Mouse (Mus musculus): Measurements from ENCODE around the gene Dcaf15. TPM values are rescaled to one million over a fixed set of nuclear protein-coding genes. Genes with fewer than 3 reads are reported as not detected.

Gene Dcaf15
- 43.4 and 44.0 TPM in 2 replicates for polyA plus RNA-seq (2011; ENCODE audit: insufficient read depth, insufficient read length, low read depth, missing spikeins)

DNA sequence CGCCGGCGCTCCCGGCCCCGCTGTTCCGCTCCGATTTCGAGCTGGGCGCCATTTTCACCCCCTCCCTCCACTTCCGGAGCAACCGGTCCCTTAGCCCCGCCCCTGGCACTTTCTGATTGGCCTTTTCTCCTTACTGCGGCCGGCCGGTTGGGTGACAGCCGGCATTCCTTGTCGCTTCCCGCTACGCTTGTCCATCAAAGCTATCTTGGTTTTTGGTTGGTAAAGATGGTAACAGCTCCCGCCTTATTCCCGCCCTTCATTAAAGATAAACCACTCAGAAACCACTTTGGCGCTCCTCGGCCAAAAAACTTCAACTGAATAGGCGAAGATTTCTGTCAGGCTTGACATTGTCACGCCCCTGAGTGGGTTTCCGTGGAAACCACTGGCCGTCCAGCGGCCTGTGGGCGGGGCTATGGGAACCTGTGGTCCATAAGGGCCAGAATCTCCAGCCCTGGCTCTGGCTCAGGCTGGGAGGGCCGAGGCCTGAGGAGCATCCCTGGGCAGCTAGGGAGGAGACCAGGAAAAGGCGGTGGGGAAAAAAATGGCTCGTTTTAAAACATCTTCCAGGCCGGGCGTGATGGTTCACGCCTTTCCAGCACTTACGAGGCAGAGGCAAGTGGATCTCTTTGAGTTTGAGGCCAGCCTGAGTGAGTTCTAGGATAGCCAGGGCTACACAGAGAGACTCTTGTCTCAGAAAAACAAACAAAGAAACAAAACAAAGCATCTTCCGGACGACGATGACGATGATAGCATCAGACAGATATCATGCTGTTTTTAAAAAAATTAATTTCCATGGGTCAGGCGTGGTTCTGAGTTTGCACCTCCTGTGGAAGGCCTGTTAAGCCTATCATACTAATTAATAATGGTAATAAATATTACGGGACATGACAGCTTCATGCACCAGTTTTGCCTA, at the start of gene Dcaf15:
TSS of gene Dcaf15 (minus strand) at position 72 of the 913 bp plus-strand sequence.
- Histone ChIP-seq H3K36me3 (ENCODE audit: control insufficient read depth, insufficient read depth, low read length, poor library complexity, severe bottlenecking) (peaks cover 12% of the 10 kb centered on the region), H3K4me1 (ENCODE audit: control insufficient read depth, insufficient read depth, low read length) (no peaks in the 10 kb centered on the region), H3K9me3 (replicated peaks; ENCODE audit: control insufficient read depth, insufficient read depth, low read length, poor library complexity, severe bottlenecking) (no peaks in the 10 kb centered on the region), H3K27ac (ENCODE audit: insufficient read depth, low read length) (no peak within 1 kb of the TSS; the same call in 1 of the 2 replicates), H3K27me3 (ENCODE audit: control insufficient read depth, insufficient read depth, low read length, poor library complexity, severe bottlenecking) (no peaks in the 10 kb centered on the region), H3K4me3 (ENCODE audit: low read depth, low read length) (peak within 1 kb of the TSS; percentile 66), H3K9ac (ENCODE audit: low read depth, poor library complexity, severe bottlenecking) (peak within 1 kb of the TSS; percentile 93)
- TF ChIP-seq CTCF (IDR thresholded peaks at IDR 0.05; ENCODE audit: low read depth, low read length) (no peak), POLR2A (IDR thresholded peaks at IDR 0.05; ENCODE audit: insufficient read depth, low read length) (peak; percentile 77)

DNA sequence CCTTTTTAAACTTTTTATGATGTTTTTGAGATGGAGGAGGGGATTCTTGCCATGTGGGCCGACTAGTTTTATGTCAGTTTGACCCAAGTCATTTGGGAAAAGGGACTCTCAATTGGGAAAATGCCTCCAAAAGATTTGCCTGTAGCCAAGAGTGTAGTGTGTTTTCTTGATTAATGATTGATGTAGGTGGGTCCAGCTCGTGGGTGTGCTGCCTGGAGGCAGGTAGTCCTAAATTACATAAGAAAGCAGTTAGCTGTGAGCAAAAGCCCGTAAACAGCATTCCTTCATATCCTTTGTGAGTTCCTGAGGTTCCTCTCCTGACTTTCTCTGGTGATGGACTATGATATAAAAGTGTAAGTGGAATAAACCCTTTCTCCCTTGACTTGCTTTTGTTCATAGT, 44.6 kb upstream of the Dcaf15 start:
- no peaks in the 10 kb centered on the region for H3K9me3 ChIP-seq (replicated peaks; ENCODE audit: control insufficient read depth, insufficient read depth, low read length, poor library complexity, severe bottlenecking)
- peaks cover 7% of the 10 kb centered on the region for H3K4me1 ChIP-seq (ENCODE audit: control insufficient read depth, insufficient read depth, low read length)
- no peak for TF ChIP-seq POLR2A (IDR thresholded peaks at IDR 0.05; ENCODE audit: insufficient read depth, low read length)
- no peak for TF ChIP-seq CTCF (IDR thresholded peaks at IDR 0.05; ENCODE audit: low read depth, low read length)
- peak; percentile 66; the same call in 1 of the 2 replicates for TF ChIP-seq EP300 (IDR thresholded peaks at IDR 0.05; ENCODE audit: insufficient read depth, low read depth, low read length)
- H3K27ac ChIP-seq (ENCODE audit: insufficient read depth, low read length) = peak overlapping the region; percentile 80
- H3K9ac ChIP-seq (ENCODE audit: low read depth, poor library complexity, severe bottlenecking) = 0 out of 2 replicates have a peak overlapping the region, but pooled peaks have one; percentile 0
- H3K36me3 ChIP-seq (ENCODE audit: control insufficient read depth, insufficient read depth, low read length, poor library complexity, severe bottlenecking) = no peaks in the 10 kb centered on the region
- peak overlapping the region; percentile 22; the same call in 1 of the 2 replicates for H3K4me3 ChIP-seq (ENCODE audit: low read depth, low read length)
- H3K27me3 ChIP-seq (ENCODE audit: control insufficient read depth, insufficient read depth, low read length, poor library complexity, severe bottlenecking) = no peaks in the 10 kb centered on the region

DNA sequence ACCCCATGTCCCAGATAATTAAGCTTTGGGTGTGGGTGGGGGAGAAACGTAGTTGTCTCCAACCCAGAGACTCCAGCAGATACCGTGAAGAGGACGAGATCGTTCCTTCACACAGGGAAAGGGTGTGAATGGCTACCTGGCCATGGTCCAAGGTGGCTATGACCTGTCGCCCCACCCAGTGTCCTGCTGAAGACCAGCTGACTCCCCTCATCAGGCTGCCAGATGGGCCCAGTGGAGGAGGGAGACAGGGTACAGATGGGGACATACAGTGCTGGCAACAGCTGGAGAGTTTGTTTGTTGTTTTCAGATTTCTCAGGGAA, 43.9 kb upstream of the Dcaf15 start:
- H3K36me3 ChIP-seq (ENCODE audit: control insufficient read depth, insufficient read depth, low read length, poor library complexity, severe bottlenecking) = peaks cover 4% of the 10 kb centered on the region
- H3K27ac ChIP-seq (ENCODE audit: insufficient read depth, low read length) = no peak overlapping the region
- no peaks in the 10 kb centered on the region for H3K9me3 ChIP-seq (replicated peaks; ENCODE audit: control insufficient read depth, insufficient read depth, low read length, poor library complexity, severe bottlenecking)
- TF ChIP-seq CTCF (IDR thresholded peaks at IDR 0.05; ENCODE audit: low read depth, low read length) = no peak
- peak; percentile 79; the same call in 1 of the 2 replicates for TF ChIP-seq EP300 (IDR thresholded peaks at IDR 0.05; ENCODE audit: insufficient read depth, low read depth, low read length)
- no peak for TF ChIP-seq POLR2A (IDR thresholded peaks at IDR 0.05; ENCODE audit: insufficient read depth, low read length)
- peaks cover 7% of the 10 kb centered on the region for H3K4me1 ChIP-seq (ENCODE audit: control insufficient read depth, insufficient read depth, low read length)
- peak overlapping the region; percentile 61 for H3K4me3 ChIP-seq (ENCODE audit: low read depth, low read length)
- H3K27me3 ChIP-seq (ENCODE audit: control insufficient read depth, insufficient read depth, low read length, poor library complexity, severe bottlenecking) = no peaks in the 10 kb centered on the region
- peak overlapping the region; percentile 30 for H3K9ac ChIP-seq (ENCODE audit: low read depth, poor library complexity, severe bottlenecking)

DNA sequence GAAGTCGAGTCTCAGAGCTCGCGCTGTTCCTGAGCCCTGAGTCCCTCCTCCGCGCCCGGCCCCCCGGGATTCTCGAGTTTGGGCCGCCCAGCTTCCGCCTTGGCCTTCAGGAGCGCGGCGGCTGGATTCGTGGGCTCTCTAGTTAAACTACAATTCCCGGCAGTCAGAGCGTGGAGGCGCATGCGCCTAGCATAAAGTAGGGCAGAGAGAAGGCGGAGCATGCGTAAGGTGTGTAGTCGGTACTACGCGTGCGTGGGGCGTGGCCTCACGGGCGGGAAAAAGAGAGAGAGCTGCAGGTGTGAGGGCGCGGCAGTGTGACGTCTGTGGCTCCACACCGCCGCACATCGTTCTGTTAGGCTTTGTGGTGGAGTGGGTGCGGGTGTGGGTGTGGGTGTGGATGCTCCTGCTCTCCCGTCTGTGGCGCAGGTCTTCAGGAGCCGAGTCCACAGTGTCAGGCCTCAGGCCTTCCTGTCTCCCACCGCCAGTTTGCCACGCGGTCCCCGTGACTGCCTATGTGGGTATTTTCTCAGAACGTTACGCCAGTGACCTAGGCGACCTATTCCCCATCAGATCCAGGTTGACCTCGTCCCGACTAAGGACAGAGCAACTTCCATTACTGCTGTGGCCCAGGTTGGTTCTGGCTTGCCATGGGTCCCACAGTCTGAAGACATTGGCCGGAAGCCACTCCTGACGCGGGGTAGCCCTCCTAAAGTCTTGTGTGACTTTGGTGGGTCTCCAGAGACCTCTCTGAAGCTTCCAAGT, 43.4 kb upstream of the Dcaf15 start, which contains the start of the genes Cc2d1a and 4930432K21Rik:
TSS of gene Cc2d1a (minus strand) at position 168 of the 762 bp plus-strand sequence.
TSS of gene 4930432K21Rik (plus strand) at position 257 of the 762 bp plus-strand sequence.
- peak within 1 kb of the TSS; percentile 77 for H3K4me3 ChIP-seq (ENCODE audit: low read depth, low read length)
- peaks cover 7% of the 10 kb centered on the region for H3K4me1 ChIP-seq (ENCODE audit: control insufficient read depth, insufficient read depth, low read length)
- peaks cover 10% of the 10 kb centered on the region for H3K36me3 ChIP-seq (ENCODE audit: control insufficient read depth, insufficient read depth, low read length, poor library complexity, severe bottlenecking)
- no peaks in the 10 kb centered on the region for H3K27me3 ChIP-seq (ENCODE audit: control insufficient read depth, insufficient read depth, low read length, poor library complexity, severe bottlenecking)
- no peaks in the 10 kb centered on the region for H3K9me3 ChIP-seq (replicated peaks; ENCODE audit: control insufficient read depth, insufficient read depth, low read length, poor library complexity, severe bottlenecking)
- TF ChIP-seq CTCF (IDR thresholded peaks at IDR 0.05; ENCODE audit: low read depth, low read length) = no peak
- peak; percentile 78 for TF ChIP-seq POLR2A (IDR thresholded peaks at IDR 0.05; ENCODE audit: insufficient read depth, low read length)
- TF ChIP-seq EP300 (IDR thresholded peaks at IDR 0.05; ENCODE audit: insufficient read depth, low read depth, low read length) = peak; percentile 72
- H3K9ac ChIP-seq (ENCODE audit: low read depth, poor library complexity, severe bottlenecking) = peak within 1 kb of the TSS; percentile 70
- peak within 1 kb of the TSS; percentile 80 for H3K27ac ChIP-seq (ENCODE audit: insufficient read depth, low read length)

DNA sequence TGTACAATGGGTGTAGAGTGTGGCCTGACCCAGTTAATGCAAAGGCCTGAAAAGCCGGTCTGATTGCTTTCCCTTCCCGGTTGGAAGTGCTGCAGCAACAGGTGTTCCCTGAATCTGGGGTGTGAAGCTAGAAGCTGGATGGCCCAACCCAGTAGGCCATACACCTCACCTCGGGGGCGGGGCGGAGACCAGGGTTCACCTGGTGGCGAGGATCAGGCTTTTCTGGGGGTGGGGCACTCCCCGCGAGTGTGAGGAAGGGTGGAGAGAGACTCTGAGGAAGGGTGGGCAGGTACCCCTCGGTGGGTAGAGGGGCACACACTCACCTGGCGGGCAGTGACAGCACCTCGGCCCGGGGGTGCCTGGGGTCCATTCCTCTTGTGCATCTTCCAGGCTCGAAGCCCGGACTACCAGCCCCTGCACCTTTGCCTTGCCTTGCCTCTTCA, 42.8 kb upstream of the Dcaf15 start:
- Histone ChIP-seq H3K9ac (ENCODE audit: low read depth, poor library complexity, severe bottlenecking) (peak overlapping the region; percentile 70), H3K36me3 (ENCODE audit: control insufficient read depth, insufficient read depth, low read length, poor library complexity, severe bottlenecking) (peaks cover 16% of the 10 kb centered on the region), H3K4me1 (ENCODE audit: control insufficient read depth, insufficient read depth, low read length) (peaks cover 7% of the 10 kb centered on the region), H3K9me3 (replicated peaks; ENCODE audit: control insufficient read depth, insufficient read depth, low read length, poor library complexity, severe bottlenecking) (no peaks in the 10 kb centered on the region), H3K4me3 (ENCODE audit: low read depth, low read length) (peak overlapping the region; percentile 77), H3K27ac (ENCODE audit: insufficient read depth, low read length) (peak overlapping the region; percentile 52), H3K27me3 (ENCODE audit: control insufficient read depth, insufficient read depth, low read length, poor library complexity, severe bottlenecking) (no peaks in the 10 kb centered on the region)
- TF ChIP-seq EP300 (IDR thresholded peaks at IDR 0.05; ENCODE audit: insufficient read depth, low read depth, low read length) (peak; percentile 80), POLR2A (IDR thresholded peaks at IDR 0.05; ENCODE audit: insufficient read depth, low read length) (no peak)

Measured in ES-Bruce4 (cell line).